Mouse (Mus musculus) CH12.LX (cell line): ENCODE results near the gene Cfap298. TPM values are rescaled to one million over a fixed set of nuclear protein-coding genes. Genes with fewer than 3 reads are reported as not detected.

ENCODE experiments used
- DNase-seq: peaks from one replicate; pipeline ENCODE4 v3.0.0-alpha.2; 2013; ENCODE audit errors: extremely low read depth
- H3K27ac ChIP-seq: 2 replicates; pipeline ENCODE4 v1.5.1; 2012; ENCODE audit warnings: low read depth, mild to moderate bottlenecking, control low read depth, moderate library complexity; ENCODE audit not compliant: insufficient read depth
- H3K27me3 ChIP-seq: replicated peaks from 2 replicates; pipeline ENCODE3; 2012; ENCODE audit warnings: inconsistent platforms
- H3K36me3 ChIP-seq, 2 experiments: replicated peaks in 1 of 2; 2 replicates each; pipeline versions ENCODE3 to v1.6.1; 2012; ENCODE audit warnings: inconsistent platforms in 1 of 2, low read length in 1 of 2, mild to moderate bottlenecking in 1 of 2, mixed read lengths in 1 of 2, moderate library complexity in 1 of 2; ENCODE audit not compliant: control insufficient read depth in 1 of 2, insufficient read depth in 1 of 2
- H3K4me1 ChIP-seq, 2 experiments: 2 replicates each; pipeline ENCODE4 v1.6.1; 2012; ENCODE audit warnings: inconsistent platforms in 1 of 2, moderate library complexity in 1 of 2; ENCODE audit not compliant: insufficient read depth in 2 of 2, control insufficient read depth in 1 of 2
- H3K4me2 ChIP-seq: 2 replicates; pipeline ENCODE4 v1.6.1; 2012; ENCODE audit warnings: low read depth, mild to moderate bottlenecking, control low read depth; ENCODE audit not compliant: poor library complexity, insufficient read depth, severe bottlenecking
- H3K4me3 ChIP-seq, 3 experiments: fragments of 150-350 bp in 1 of 3; sonication (generic) in 1 of 3; replicated peaks in 1 of 3; 2 replicates each; pipeline versions ENCODE3 to v1.5.1; 2011 to 2012; ENCODE audit warnings: low read depth in 2 of 3, low read length in 2 of 3, mild to moderate bottlenecking in 2 of 3, moderate library complexity in 2 of 3, control low read depth in 1 of 3, improper control_type of control experiment in 1 of 3, inconsistent platforms in 1 of 3, mixed read lengths in 1 of 3; ENCODE audit not compliant: poor library complexity in 1 of 3
- H3K79me2 ChIP-seq: replicated peaks from 2 replicates; pipeline ENCODE4 v1.6.1; 2012; ENCODE audit warnings: mild to moderate bottlenecking, moderate library complexity; ENCODE audit not compliant: control insufficient read depth, poor library complexity, insufficient read depth, severe bottlenecking; ENCODE audit errors: extremely low read depth
- H3K9ac ChIP-seq: 2 replicates; pipeline ENCODE4 v1.6.1; 2012; ENCODE audit warnings: low read depth, mild to moderate bottlenecking, control low read depth, moderate library complexity; ENCODE audit not compliant: insufficient read depth
- H3K9me3 ChIP-seq: replicated peaks from 2 replicates; pipeline ENCODE3; 2012; ENCODE audit warnings: low read length, inconsistent platforms, mixed read lengths
- CHD1 ChIP-seq: IDR thresholded peaks from 2 replicates; pipeline ENCODE4 v1.6.1; 2012; ENCODE audit warnings: low read depth, low read length, improper control_type of control experiment, inconsistent platforms
- CTCF ChIP-seq, 2 experiments: IDR thresholded peaks in 1 of 2; conservative IDR thresholded peaks in 1 of 2; 2 replicates each; pipeline ENCODE4 v1.5.1; 2011 to 2012; ENCODE audit warnings: low read depth in 2 of 2, low read length in 2 of 2, improper control_type of control experiment in 1 of 2, inconsistent platforms in 1 of 2, mild to moderate bottlenecking in 1 of 2, moderate library complexity in 1 of 2
- E2F4 ChIP-seq: IDR thresholded peaks from 2 replicates; pipeline ENCODE4 v1.6.1; 2011; ENCODE audit warnings: low read depth, low read length, improper control_type of control experiment; ENCODE audit not compliant: insufficient replicate concordance
- HCFC1 ChIP-seq: IDR thresholded peaks from 2 replicates; pipeline ENCODE4 v1.6.1; 2012; ENCODE audit warnings: low read depth, mild to moderate bottlenecking, inconsistent platforms, low read length, improper control_type of control experiment
- IRF4 ChIP-seq: IDR thresholded peaks from 2 replicates; pipeline ENCODE4 v1.6.1; 2014; ENCODE audit warnings: low read depth, mild to moderate bottlenecking, inconsistent platforms, low read length, improper control_type of control experiment
- JUN ChIP-seq: IDR thresholded peaks from 2 replicates; pipeline ENCODE4 v1.6.1; 2011; ENCODE audit warnings: low read depth, mild to moderate bottlenecking, low read length, improper control_type of control experiment, moderate library complexity; ENCODE audit not compliant: insufficient read depth
- KAT2A ChIP-seq: IDR thresholded peaks from 2 replicates; pipeline ENCODE4 v1.6.1; 2012; ENCODE audit warnings: low read length, improper control_type of control experiment, inconsistent platforms; ENCODE audit not compliant: insufficient replicate concordance
- MAX ChIP-seq: IDR thresholded peaks from 2 replicates; pipeline ENCODE4 v1.6.1; 2011; ENCODE audit warnings: low read length, improper control_type of control experiment
- MEF2A ChIP-seq: IDR thresholded peaks from 2 replicates; pipeline ENCODE4 v1.6.1; 2014; ENCODE audit warnings: low read depth, mild to moderate bottlenecking, inconsistent platforms, low read length, improper control_type of control experiment, borderline replicate concordance
- MYC ChIP-seq: IDR thresholded peaks from 2 replicates; pipeline ENCODE4 v1.6.1; 2011; ENCODE audit warnings: low read depth, mild to moderate bottlenecking, improper control_type of control experiment, low read length
- POLR2A ChIP-seq: IDR thresholded peaks from 2 replicates; pipeline ENCODE4 v1.6.1; 2011; ENCODE audit warnings: low read depth, mild to moderate bottlenecking, improper control_type of control experiment, low read length
- RAD21 ChIP-seq: IDR thresholded peaks from 2 replicates; pipeline ENCODE4 v1.6.1; 2011; ENCODE audit warnings: low read depth, mild to moderate bottlenecking, low read length, improper control_type of control experiment, moderate library complexity
- RCOR1 ChIP-seq: conservative IDR thresholded peaks from 2 replicates; pipeline ENCODE4 v1.6.1; 2012; ENCODE audit warnings: low read depth, mild to moderate bottlenecking, inconsistent platforms, low read length, improper control_type of control experiment
- SMC3 ChIP-seq: IDR thresholded peaks from 2 replicates; pipeline ENCODE4 v1.6.1; 2011; ENCODE audit warnings: low read depth, low read length, improper control_type of control experiment
- ZKSCAN1 ChIP-seq: IDR thresholded peaks from 2 replicates; pipeline ENCODE4 v1.6.1; 2012; ENCODE audit warnings: low read depth, inconsistent platforms, low read length, improper control_type of control experiment, borderline replicate concordance
- ZNF384 ChIP-seq: IDR thresholded peaks from 2 replicates; pipeline ENCODE4 v1.6.1; 2012; ENCODE audit warnings: low read depth, low read length, improper control_type of control experiment, inconsistent platforms
- dilution Hi-C: fragments of 300-500 bp; cut with MboI; formaldehyde crosslinking; loops from 2 replicates; pipeline ENCODE4 v1.14.3; 2020; ENCODE audit warnings: low sequenced_read_pairs; ENCODE audit not compliant: extremely low pct_unique_long_range_greater_than_20kb, extremely low pct_ligation_motif_present
- in situ Hi-C: fragments of 300-500 bp; cut with MboI; formaldehyde crosslinking; loops from 3 replicates; pipeline ENCODE4 v1.14.3; 2019; ENCODE audit warnings: low sequenced_read_pairs, low pct_ligation_motif_present, low pct_unique_long_range_greater_than_20kb, mixed read lengths
- polyA plus RNA-seq: library from polyadenylated mRNA; unstranded; fragments of >175 nt; gene quantifications from 2 replicates; pipeline ENCODE4 v1.2.1, GENCODE M21; 2012; ENCODE audit warnings: low read depth; ENCODE audit not compliant: insufficient read length
- total RNA-seq, 2 experiments: library from RNA; depleted of rRNA; stranded (reverse); fragments of 300-350 nt in 1 of 2; fragments of >200 nt in 1 of 2; gene quantifications; 2 replicates each; pipeline ENCODE4 v1.2.3; 2012 to 2014

Gene Cfap298
- total and polyA plus RNA-seq, 3 experiments: 41.8 to 127 (median 67.0) TPM

- H3K27me3 ChIP-seq: no peaks in the 10 kb centered on the region
- H3K4me2 ChIP-seq: no peak overlapping the region
- TF ChIP-seq IRF4: no peak
- TF ChIP-seq KAT2A: no peak
- TF ChIP-seq MYC: no peak
- TF ChIP-seq RCOR1: no peak
- TF ChIP-seq E2F4: no peak
- TF ChIP-seq HCFC1: no peak
- TF ChIP-seq ZNF384: no peak
- no peak for TF ChIP-seq MAX
- TF ChIP-seq CHD1: no peak
- no peak for DNase-seq
- H3K36me3 ChIP-seq: peaks cover 13 to 56% of the 10 kb centered on the region in 2 experiments
- no peak overlapping the region for H3K9ac ChIP-seq
- H3K9me3 ChIP-seq: no peaks in the 10 kb centered on the region
- dilution Hi-C loops: no loop called here
- in situ Hi-C loops: no loop called here
- no peak overlapping the region for H3K4me3 ChIP-seq
- H3K79me2 ChIP-seq: no peaks in the 10 kb centered on the region
- no peak overlapping the region for H3K27ac ChIP-seq
- H3K4me1 ChIP-seq: no peaks in the 10 kb centered on the region
Observed at GRCm38 (mm10) chr16:90958301-90959085, 23.6 kb upstream of the Cfap298 start.

- Histone ChIP-seq H3K9me3 (no peaks in the 10 kb centered on the region), H3K4me2 (no peak overlapping the region), H3K9ac (no peak overlapping the region), H3K27me3 (no peaks in the 10 kb centered on the region), H3K36me3 (peaks cover 24 to 70% of the 10 kb centered on the region in 2 experiments), H3K4me1 (no peaks in the 10 kb centered on the region), H3K4me3 (no peak overlapping the region), H3K27ac (no peak overlapping the region), H3K79me2 (no peaks in the 10 kb centered on the region)
- DNase-seq: no peak
- dilution Hi-C loops: no loop called here
- in situ Hi-C loops: no loop called here
- no peak for TF ChIP-seq JUN
- no peak for TF ChIP-seq ZKSCAN1
Observed at GRCm38 (mm10) chr16:90955494-90955893, 20.6 kb upstream of the Cfap298 start.

- in situ Hi-C loops (no loop called here), dilution Hi-C loops (no loop called here)
- H3K4me2 ChIP-seq: no peak overlapping the region
- H3K9me3 ChIP-seq: no peaks in the 10 kb centered on the region
- TF ChIP-seq CTCF (conservative IDR thresholded peaks at IDR 0.05 in 1 of 2, IDR thresholded peaks at IDR 0.05 in 1 of 2; ENCODE audit: low read depth in 2 of 2, low read length in 2 of 2) (peak; percentile 26 to 61; a peak in 2 of 4 replicates), MEF2A (no peak), SMC3 (peak; percentile 55), POLR2A (no peak), IRF4 (no peak), RAD21 (peak; percentile 62), E2F4 (no peak), KAT2A (no peak)
- no peaks in the 10 kb centered on the region for H3K4me1 ChIP-seq
- H3K36me3 ChIP-seq: peaks cover 31 to 71% of the 10 kb centered on the region in 2 experiments
- peak; percentile 45 for DNase-seq
- no peaks in the 10 kb centered on the region for H3K27me3 ChIP-seq
- H3K4me3 ChIP-seq: no peak overlapping the region
- no peaks in the 10 kb centered on the region for H3K79me2 ChIP-seq
- no peak overlapping the region for H3K9ac ChIP-seq
- no peak overlapping the region for H3K27ac ChIP-seq
Observed at GRCm38 (mm10) chr16:90953770-90954169, 18.9 kb upstream of the Cfap298 start.
